Mouse (Mus musculus) lung, postnatal 36 days (tissue): ENCODE measurements around the gene Gm49322.
"Not testable (repeated sequence)": the region's sequence is repeated elsewhere in the genome, so short reads cannot be mapped to it uniquely, and the experiment has no call there.

Experiments used
- DNase-seq: peaks from one replicate; pipeline ENCODE4 v3.0.0; 2022; ENCODE audit warnings: mixed read lengths

Gene Gm49322

DNA sequence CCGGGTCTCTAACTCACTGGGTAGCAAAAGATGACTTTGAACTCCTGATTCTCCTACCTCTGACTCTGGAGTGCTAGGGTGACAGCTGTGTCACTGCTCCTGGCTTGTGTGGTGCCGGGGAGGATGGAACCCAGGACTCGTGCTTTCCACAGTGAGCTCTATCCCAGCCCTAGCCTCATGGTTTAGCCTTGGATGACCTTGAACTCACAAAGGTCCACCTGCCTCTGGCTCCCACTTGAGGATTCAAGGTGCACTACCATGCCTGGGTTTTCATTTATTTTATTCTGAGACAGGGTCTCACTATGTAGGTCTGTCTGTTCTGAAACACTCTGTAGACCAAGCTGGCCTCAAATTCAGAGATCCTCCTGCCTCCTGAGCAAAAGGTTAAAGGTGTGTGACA lies 8.0 kb downstream of the Gm49322 start:
- no peak for DNase-seq

DNA sequence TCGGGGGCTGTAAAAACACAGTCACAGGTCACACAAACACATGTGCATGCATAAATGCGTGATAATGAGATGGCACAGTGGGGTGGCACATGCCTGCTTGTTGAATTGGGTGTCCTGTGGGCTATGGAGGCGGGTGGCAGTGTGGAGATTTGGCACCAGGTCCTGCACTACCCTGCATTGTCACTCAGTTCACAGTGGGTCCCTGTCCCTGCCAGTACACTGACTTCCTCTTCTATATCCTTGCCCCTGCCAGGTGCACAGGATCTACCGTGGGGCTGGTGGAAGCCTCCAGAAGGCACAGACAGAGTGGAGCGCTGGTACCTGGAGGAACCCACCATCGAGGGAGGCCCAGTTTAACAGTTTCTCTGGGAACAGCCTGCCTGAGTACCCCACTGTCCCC lies 8.5 kb downstream of the Gm49322 start:
- DNase-seq: no peak

DNA sequence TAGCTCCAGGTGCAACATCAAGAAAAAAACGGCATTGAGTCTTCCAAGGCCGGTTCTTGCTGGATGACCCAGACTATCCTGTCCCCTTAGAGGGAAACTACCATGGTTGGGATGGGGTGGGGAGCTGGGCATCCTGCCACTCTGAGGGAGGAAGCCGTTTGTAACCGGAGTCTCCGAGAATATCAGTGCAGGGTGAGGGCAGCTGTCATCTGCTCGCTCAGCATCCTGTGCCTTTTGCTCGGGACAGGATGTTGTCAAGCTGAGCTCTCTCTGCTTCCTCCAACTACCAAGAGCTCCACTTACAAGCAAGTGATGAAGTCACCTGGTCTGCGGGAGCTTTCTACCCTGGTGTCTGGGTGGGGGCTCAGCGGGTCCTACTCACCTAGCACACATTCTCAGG lies 12.4 kb downstream of the Gm49322 start:
- DNase-seq: peak; percentile 76

DNA sequence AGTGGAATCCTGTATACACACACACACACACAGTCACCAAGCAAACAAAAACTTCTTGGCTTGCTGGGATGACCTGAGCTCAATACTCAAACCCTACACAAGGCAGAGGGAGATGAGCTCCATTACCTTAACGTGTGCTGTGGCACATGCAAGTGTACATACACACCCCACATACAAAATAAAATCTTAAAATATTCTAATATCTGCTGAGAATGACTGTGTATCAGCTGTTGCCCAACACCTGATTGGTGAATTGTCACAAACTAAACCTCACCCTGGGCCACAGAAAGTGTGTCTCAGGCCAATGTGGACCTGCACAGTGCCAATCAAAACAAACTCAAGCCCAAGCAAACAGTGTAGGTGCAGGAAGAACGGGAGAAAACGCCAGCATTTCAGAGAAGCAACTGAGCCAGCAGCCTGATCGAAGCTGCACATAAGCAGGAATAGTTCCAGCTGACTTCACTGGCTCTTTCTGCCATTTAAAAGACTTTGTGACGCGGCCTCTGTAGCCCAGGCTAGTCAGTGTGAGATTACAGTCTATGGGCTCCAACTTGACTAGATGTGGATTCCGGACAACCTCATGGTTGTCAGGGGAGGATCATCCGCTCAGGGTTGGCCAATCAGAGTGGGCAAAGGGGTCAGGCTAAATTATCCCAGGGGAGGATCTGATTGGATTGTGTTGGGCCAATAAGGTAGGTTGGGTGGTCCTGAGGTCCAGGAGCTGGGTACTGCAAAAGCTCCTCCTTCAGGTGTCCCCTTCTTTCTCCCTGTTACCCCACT lies 13.8 kb downstream of the Gm49322 start:
- DNase-seq: no peak

DNA sequence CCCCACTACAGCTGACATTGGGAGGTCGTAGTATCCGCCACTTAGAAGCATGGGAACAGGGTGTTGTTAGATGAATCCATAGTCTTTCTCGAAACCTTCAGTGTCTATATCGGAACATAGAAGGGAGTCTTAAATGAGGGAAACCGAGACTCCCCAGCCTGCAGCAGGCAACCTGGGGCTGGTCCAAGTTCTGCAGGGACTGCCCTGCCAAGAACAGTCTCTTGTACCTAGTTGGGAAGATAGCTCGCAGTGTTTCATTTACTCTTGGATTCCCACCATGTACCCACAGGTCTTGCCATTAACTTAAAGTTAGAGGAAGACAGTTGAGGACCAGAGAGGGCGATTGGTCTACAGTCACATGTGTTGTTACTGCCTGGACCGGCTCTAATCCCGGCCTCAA lies 14.5 kb downstream of the Gm49322 start:
- DNase-seq: no peak

DNA sequence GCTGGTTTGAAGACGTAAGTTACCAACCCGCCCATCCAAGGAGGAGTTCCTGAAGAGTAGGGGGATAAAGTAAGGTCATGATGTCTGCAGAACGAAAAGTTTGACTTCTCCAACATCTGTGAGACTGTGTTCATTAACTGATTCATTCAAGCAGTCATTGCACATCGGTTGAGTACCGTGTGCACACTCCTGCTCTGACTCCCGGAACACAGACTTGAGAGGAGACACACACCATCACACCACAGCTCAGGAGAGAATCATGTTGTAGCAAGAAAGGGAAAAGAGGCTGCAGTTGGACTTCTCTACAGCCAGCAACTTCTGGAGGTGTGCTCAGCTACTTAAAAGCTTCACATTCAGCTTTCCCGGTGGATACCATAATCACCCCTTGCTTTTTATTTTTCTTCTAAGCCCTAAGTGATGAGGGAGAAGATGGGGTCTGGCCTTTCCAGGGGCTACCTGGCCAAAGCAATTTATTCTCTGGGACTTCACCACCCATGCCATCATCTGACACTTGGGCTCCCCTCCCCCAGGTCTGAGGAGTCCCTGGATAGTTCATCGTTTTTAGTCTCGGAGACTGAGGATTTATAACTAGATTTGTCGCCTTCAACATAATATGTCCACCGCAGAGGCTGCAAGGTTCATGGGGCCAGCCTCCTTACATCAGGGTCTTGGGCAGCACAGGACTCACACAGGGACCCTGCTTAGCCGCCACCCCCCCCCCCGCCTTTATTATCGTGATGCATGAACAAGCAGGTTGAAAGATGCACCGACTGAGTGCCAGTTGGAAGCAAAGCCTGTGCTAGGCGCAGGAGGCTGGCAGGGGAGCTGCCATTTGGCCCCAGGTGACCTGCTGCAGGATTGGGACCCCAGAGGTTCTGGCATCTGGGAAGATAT lies 15.2 kb downstream of the Gm49322 start:
- DNase-seq: no peak

DNA sequence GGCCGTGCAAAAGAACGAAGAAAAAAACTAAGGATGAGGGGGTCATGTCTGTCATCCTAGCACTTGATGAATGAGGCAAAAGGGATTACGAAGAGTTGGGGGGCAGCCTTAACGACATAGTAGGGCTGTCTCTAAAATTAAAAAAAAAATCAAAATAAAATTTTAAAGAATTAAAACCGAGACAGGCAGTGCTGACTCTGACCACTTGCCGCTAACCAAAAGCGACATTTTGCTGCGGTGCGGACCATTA lies 15.8 kb downstream of the Gm49322 start:
- no peak for DNase-seq

DNA sequence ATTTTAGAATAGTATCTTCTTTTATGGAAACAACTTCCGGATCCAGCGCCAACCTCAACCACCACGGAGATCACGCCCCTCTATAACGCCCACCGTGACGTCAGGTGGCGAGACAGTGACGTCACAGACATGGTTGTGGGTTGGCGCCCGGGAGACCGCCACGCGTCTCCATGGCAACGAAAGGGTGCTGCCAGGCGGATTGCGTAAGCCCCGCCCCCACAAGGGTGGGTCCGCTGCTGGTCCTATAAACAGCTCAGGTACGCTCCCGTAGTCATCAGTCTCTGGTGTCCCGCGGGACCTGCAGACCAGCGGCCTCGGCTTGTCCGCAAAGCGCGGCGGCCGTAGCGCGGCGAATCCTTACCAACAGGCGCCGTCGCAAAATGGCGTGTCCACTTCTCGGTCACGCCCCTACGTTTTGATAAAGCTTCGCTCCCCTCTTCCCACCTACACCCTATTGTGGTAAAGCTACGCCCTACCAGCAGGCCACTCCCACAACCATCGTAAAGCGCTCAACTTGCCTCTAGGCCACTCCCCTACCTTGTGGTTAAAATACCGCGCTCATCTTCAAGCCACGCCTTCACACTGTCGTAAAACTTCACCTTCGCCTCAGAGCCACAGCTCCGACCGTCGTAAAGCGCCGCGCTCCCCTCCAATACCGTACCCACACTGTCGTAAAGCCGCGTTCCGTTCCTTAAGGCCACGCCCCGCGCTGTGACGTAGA lies 16.3 kb downstream of the Gm49322 start:
- DNase-seq: peak; percentile 100

DNA sequence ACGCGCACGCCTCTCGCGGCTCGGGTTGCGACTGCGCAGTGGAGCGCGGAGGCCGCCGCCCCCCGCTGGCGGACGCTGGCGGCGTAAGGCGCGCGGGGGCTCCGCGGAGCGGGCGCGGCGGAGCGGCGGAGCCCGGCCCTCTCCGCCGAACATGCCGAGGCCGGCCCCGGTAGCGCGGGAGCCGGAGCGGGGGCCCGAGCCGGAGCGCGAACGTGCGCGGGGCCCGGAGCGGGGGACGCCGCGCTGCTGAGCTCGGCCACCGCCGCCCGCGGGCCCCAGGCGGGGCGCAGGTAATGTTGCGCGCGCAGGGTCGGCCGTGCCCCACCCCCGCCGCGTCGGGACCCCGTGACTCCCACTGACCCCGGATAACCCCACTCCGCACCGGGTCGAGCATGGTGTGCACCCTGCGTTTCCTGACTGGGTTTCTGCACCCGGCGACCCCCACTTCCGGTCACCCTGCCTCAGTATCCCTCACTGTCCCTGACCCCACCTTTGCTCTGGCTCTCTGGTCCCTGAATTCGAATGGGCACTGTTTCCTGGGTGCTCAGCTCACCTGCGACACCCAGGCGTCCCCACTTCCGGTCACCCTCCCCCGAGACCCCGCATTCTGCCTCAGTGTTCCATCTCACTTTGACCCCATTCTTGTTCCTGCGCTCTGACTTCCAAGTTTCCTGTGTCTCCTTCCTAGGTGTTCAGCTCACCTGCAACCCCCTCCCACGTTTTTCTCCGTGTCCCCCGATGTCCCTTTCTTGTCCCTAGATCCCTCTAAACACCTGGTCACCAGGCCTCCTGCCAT lies 17.0 kb downstream of the Gm49322 start, which contains the start of gene Csnk1g2:
Csnk1g2 (plus strand) TSS at position 178 of the 796 bp plus-strand sequence.
- peak; percentile 56 for DNase-seq

DNA sequence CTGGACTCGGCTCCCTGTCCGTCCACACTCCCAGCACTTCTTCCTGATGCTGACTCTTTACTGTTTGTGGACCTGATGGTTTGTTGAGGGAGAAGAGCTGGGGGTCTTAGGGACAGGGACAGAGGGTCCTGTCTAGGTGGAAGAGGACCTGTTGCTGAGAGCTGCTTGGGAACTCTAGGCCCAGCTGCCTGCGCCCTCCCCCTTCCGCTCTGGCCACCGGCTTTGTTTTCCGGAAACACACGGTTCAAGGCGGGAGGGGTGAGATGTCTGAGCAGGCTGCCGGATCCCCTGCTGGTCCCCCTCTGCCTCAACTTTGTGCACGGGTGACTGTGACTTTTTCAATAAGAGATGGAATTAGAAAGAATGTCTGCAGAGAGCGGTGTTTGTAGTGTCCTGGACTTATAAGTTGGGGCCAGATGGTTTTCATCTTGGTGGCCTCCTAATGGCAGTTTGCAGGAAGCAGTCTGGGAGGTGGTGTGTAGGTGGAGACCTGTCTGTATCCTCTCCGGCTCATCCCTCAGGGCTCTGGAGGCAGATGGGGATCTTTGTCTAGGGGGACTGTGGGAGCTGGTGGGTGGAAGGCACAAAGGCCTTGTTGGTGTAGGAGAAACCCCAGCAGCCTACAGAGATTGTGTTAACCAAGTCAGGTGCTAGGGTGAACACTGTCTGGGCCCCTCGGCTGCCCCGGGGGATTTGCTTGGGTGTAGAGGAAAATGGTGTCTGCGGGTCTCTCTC lies 17.8 kb downstream of the Gm49322 start:
- DNase-seq: peak; percentile 82

DNA sequence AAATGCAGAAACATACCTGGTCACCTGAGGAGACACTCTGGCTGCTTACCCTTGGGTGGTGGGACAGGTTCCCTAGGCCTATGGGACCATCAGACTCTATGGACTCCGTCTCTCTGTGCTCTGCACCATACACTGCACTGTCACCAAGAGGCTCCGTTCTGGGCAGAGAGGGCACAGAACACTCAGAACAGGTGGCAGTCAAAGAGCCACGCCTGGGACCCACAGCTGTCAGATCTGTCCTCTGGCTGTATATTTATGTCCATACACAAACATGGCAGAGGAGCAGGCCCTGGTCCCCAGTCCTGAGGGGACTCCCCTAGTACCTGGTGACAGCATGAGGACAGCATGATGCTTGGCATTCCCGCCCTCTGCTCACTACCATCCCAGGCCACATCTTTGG lies 19.9 kb downstream of the Gm49322 start:
- no peak for DNase-seq

DNA sequence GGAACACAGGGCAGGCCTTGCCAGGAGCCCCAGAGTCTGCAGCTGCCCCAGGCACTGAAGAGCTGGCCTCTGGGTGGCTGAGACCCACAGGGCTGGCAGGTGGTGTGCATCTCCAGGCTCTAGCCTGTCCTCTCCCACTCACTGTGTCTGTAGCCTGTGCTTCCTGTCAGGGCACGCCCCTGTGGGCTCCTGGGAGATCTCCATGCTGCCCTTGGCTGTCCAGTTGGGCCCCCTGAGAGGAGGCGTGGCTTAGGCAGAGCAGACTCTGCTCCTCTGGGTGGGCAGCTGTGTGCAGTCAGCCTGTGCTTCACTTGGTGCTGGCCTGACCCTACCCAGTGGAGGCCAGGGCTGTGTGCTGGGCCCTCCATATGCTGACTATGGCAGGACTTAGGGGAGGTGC lies 21.9 kb downstream of the Gm49322 start:
- no peak for DNase-seq

DNA sequence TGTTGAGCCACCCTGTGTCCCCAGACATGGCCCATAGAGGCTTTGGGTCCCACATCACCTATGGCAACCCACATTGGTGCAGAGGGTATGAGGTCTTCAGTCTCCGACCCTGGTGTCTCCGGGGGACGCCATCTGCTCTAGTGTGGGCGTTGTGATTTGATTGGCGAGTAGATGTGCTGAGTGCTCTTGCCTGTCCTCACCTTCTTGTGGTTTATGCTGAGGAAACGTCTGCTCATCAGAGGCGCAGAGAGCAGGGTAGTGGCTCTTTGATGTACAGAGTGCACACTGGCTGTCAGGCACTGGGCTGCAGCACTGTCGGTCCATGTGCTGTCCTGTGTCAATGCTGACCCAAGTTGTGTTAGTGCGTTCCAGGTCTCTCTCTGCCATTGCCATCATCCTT lies 23.1 kb downstream of the Gm49322 start:
- no peak for DNase-seq

DNA sequence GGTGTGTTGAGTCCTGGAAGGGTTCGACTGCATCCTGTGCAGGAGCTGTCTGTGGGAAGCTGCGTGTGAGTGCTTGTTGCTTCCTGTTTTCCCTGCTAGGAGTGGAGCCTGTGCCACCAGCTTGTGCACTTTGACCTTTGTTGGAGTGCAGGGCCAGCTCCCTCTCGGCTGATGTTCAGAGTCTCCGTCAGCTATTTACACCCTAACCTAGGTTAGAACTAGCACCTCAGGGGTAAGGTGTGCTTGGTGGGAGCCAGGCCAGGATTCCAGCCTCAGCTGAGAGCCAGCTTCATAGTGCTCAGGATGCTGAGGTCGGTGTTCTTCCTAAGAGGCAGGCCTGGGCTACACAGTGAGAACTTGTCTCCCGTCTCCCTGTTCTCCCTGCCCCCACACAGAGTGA lies 29.5 kb downstream of the Gm49322 start:
- DNase-seq: no peak

DNA sequence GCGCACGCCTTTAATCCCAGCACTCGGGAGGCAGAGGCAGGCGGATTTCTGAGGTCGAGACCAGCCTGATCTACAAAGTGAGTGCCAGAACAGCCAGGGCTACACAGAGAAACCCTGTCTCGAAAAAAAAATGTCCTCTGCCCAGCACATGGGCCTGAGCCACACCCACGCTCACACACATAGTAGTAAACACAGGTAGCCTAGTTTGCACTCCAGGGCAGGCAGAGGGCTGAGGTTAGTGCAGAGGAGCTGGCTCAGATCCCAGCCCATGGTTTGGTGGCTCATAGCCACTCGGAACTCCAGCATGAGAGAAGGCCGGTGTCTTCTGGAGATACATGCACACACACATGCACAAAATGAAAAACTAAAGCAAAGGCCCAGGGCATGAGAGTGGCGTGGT lies 41.1 kb downstream of the Gm49322 start:
- DNase-seq: no peak

DNA sequence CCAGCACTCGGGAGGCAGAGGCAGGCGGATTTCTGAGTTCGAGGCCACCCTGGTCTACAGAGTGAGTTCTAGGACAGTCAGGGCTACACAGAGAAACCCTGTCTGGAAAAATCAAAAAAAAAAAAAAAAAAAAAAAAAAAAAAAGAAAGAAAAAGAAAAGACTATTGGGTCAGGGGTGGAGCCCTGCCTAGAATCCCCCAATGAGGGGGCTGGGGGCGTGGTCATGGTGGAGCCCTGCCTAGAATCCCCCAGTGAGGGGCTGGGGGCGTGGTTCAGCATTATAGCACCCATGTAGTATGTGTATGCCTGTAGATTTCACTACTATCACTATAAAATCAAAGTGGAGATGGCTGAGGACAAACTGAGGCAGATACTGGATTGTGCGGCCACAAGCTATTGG lies 44.1 kb downstream of the Gm49322 start:
- DNase-seq: not testable (repeated sequence)

DNA sequence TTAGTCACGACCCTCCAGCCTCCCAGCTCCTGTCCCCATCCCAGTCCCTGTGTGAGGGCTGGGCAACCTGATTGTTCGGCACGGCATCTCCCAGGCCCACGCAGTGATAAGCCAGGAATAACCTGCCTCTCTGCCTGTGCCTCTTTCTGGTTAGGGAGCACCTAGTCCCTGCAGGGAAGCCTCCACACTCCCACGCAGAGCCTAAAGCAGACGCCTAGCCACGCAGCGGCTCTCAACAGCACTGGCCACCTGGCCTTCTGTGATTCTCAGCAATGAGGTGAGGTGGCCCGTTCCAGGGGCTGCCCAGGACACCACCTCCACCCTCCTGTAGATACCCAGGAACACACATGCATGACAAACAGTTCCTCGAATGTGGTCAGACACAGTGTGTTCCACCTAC lies 44.6 kb downstream of the Gm49322 start:
- no peak for DNase-seq

DNA sequence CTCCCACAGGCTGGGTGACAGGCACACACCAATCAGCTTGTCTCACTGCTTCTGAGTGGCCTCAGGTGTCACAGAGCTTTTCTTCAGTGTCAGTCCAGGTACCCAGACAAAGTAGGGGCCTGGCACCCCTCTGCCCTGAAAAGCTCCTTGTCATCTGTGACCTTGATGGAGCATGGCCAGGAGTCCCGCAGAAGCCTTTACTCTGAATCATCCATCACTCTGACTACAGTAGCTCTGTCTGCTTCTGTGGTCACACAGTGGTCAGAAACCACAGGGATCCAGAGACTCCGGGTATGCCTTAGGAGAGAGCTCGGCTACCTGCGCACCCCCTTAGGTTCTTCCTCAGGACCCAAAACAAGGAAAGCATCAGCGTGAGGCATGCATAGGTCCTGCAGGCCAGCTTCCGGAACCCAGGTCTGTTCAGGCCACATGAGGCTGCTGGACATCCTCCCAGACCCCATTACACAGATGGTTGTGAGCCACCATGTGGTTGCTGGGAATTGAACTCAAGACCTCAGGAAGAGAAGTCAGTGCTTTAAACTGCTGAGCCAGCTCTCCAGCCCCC lies 47.4 kb downstream of the Gm49322 start:
- no peak for DNase-seq

DNA sequence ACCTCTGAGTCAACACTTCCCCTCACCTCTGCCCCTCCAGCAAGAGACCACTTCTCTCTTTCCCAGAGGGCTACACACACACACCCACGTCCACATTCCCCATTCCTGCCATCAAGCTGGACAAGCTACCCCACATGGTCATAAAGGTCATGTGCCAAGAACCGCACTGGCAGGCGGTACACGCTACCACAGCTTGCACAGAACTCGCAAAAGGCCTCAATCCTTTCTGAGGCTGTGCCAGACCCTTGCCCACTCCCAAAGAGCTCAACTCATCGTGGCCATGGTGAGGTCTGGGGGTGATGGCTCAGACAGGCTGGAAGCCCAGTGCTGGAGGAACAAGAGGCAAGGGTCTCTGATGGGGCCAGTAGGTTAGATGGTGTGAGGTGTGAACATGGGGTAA lies 49.0 kb downstream of the Gm49322 start:
- no peak for DNase-seq

DNA sequence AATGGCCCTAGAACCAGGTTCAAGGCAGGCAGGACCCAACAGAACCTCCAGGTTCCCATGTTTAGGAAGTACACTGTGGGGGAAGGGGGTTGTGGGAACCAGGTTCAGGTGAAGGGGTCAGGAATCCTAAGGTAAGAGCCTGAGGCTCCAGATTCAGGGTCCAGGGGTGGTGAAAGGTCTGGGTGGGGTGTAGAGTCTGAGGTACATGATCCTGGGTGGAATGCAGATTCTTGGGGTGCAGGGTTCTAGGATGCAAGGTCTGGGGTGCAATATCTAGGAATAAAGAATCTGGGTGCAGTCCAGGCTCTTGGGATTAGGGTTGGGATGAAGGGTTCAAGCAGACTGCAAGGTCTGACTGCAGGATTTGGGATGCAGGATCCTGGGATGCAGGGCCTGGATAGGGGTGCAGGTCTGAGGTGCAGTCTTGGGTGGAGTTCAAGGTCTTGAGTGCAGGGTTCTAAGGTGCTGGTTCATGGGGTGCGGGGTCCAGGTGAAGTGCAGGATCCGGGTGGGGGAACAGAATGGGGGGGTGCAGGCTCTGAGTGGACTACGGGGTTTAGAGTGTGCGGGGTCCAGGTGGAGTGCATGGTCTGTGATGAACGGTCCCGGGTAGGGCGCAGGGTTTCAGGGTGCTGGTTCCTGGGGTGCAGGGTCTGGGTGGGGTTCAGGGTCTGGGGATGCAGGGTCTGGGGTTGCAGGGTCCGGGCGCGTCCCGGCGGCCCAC lies 49.7 kb downstream of the Gm49322 start:
- DNase-seq: no peak
